Mouse (Mus musculus) cerebellum, postnatal 4 days (tissue): ENCODE data around the gene Nos1ap.

Source experiments
- DNase-seq, 2 experiments: peaks; one replicate each; pipeline ENCODE4 v3.0.0; 2022; ENCODE audit warnings: low spot score in 2 of 2, mixed read lengths in 1 of 2

Gene Nos1ap

GRCm38 (mm10) chr1:170588879-170589218 is 812 bp downstream of the Nos1ap start:
- DNase-seq, result no peak

- no peak for DNase-seq
Observed at GRCm38 (mm10) chr1:170588353-170588752, 1.3 kb downstream of the Nos1ap start.

GRCm38 (mm10) chr1:170586715-170587114 is 2.9 kb downstream of the Nos1ap start:
- DNase-seq, result no peak

- DNase-seq, result no peak
Observed at GRCm38 (mm10) chr1:170583925-170584324, 5.7 kb downstream of the Nos1ap start.

- DNase-seq, result no peak
Observed at GRCm38 (mm10) chr1:170582341-170582740, 7.3 kb downstream of the Nos1ap start.

- no peak for DNase-seq
Observed at GRCm38 (mm10) chr1:170580485-170581110, 9.1 kb downstream of the Nos1ap start.

GRCm38 (mm10) chr1:170579476-170579875 is 10.2 kb downstream of the Nos1ap start:
- no peak for DNase-seq

- no peak for DNase-seq
Observed at GRCm38 (mm10) chr1:170579063-170579462, 10.6 kb downstream of the Nos1ap start.

- DNase-seq, result no peak
Observed at GRCm38 (mm10) chr1:170576728-170577065, 13.0 kb downstream of the Nos1ap start.

- no peak for DNase-seq
Observed at GRCm38 (mm10) chr1:170576012-170576727, 13.5 kb downstream of the Nos1ap start.

- no peak for DNase-seq
Observed at GRCm38 (mm10) chr1:170573117-170573516, 16.5 kb downstream of the Nos1ap start.

- DNase-seq, result no peak
Observed at GRCm38 (mm10) chr1:170566969-170567368, 22.7 kb downstream of the Nos1ap start.

- DNase-seq, result no peak
Observed at GRCm38 (mm10) chr1:170566538-170566937, 23.1 kb downstream of the Nos1ap start.

- no peak for DNase-seq
Observed at GRCm38 (mm10) chr1:170564926-170565325, 24.7 kb downstream of the Nos1ap start.

- DNase-seq, result no peak
Observed at GRCm38 (mm10) chr1:170562431-170562830, 27.2 kb downstream of the Nos1ap start.

- no peak for DNase-seq
Observed at GRCm38 (mm10) chr1:170560768-170561167, 28.9 kb downstream of the Nos1ap start.

- no peak for DNase-seq
Observed at GRCm38 (mm10) chr1:170557962-170558361, 31.7 kb downstream of the Nos1ap start.

- no peak for DNase-seq
Observed at GRCm38 (mm10) chr1:170556696-170557095, 33.0 kb downstream of the Nos1ap start.

GRCm38 (mm10) chr1:170554939-170555293 is 34.7 kb downstream of the Nos1ap start:
- peak in 1 of 2 experiments; percentile 40 for DNase-seq

- no peak for DNase-seq
Observed at GRCm38 (mm10) chr1:170554235-170554938, 35.3 kb downstream of the Nos1ap start.

GRCm38 (mm10) chr1:170550649-170551440 is 38.8 kb downstream of the Nos1ap start:
- no peak for DNase-seq

GRCm38 (mm10) chr1:170549059-170549458 is 40.6 kb downstream of the Nos1ap start:
- DNase-seq, result peak in 1 of 2 experiments; percentile 32
